Mouse (Mus musculus) olfactory bulb, adult 2 months (tissue): Measurements from ENCODE around the gene Eya2. TPM values are rescaled to one million over a fixed set of nuclear protein-coding genes. Genes with fewer than 3 reads are reported as not detected.
A peak's percentile ranks its signal among the peaks of the same experiment; 100 is the strongest.

Experiments used
- H3K27ac ChIP-seq: fragments of 200-500 bp; 2 replicates; pipeline ENCODE4 v1.5.1; 2012; ENCODE audit warnings: low read depth, low read length; ENCODE audit not compliant: insufficient read depth
- H3K4me1 ChIP-seq: fragments of 200-500 bp; 2 replicates; pipeline ENCODE4 v1.6.1; 2012; ENCODE audit warnings: low read length; ENCODE audit not compliant: control insufficient read depth, insufficient read depth
- H3K4me3 ChIP-seq: fragments of 200-500 bp; 2 replicates; pipeline ENCODE4 v1.5.1; 2012; ENCODE audit warnings: mild to moderate bottlenecking, low read depth, low read length, moderate library complexity; ENCODE audit not compliant: insufficient read depth
- CTCF ChIP-seq: fragments of 200-500 bp; IDR thresholded peaks from 2 replicates; pipeline ENCODE4 v1.5.1; 2012; ENCODE audit warnings: low read depth, mild to moderate bottlenecking, low read length, moderate library complexity; ENCODE audit not compliant: insufficient read depth
- POLR2A ChIP-seq: fragments of 200-500 bp; IDR thresholded peaks from 2 replicates; pipeline ENCODE4 v1.6.1; 2012; ENCODE audit warnings: mild to moderate bottlenecking, low read depth, low read length, moderate library complexity; ENCODE audit not compliant: insufficient read depth
- WGBS: fragments of 180-500 bp; shearing (Covaris S2); methylation state at CpG from one replicate; pipeline ENCODE4 v1.1.7; 2018; 5-methylcytosine and 5-hydroxymethylcytosine counted together
- polyA plus RNA-seq: library from polyadenylated mRNA; stranded (reverse); fragments of >200 nt; gene quantifications from 2 replicates; pipeline ENCODE4 v1.2.4, GENCODE M21; 2012; ENCODE audit warnings: low replicate concordance; ENCODE audit not compliant: missing spikeins, insufficient read depth, insufficient read length

The Eya2 gene
- polyA plus RNA-seq, 1 experiment = not detected

- H3K27ac ChIP-seq = no peak overlapping the region
- WGBS = 53% methylated on average over 23 of the region's 23 CpGs
- TF ChIP-seq POLR2A = no peak
- TF ChIP-seq CTCF = no peak
- peaks cover 6% of the 10 kb centered on the region for H3K4me1 ChIP-seq
- H3K4me3 ChIP-seq = no peak overlapping the region
These were observed 122.6 kb downstream of the Eya2 start for GRCm38 (mm10) chr2:165717182-165718176.

GRCm38 (mm10) chr2:165719382-165719781 lies 124.5 kb downstream of the Eya2 start:
- WGBS = 84% methylated on average over 8 of the region's 8 CpGs
- peaks cover 6% of the 10 kb centered on the region for H3K4me1 ChIP-seq
- TF ChIP-seq CTCF = no peak
- TF ChIP-seq POLR2A = no peak
- H3K4me3 ChIP-seq = no peak overlapping the region
- H3K27ac ChIP-seq = no peak overlapping the region

GRCm38 (mm10) chr2:165721941-165722340 lies 127.1 kb downstream of the Eya2 start:
- no peak overlapping the region for H3K4me3 ChIP-seq
- TF ChIP-seq CTCF = no peak
- TF ChIP-seq POLR2A = no peak
- peaks cover 9% of the 10 kb centered on the region for H3K4me1 ChIP-seq
- H3K27ac ChIP-seq = no peak overlapping the region
- WGBS = 95% methylated on average over 5 of the region's 5 CpGs

- 41% methylated on average over 18 of the region's 18 CpGs for WGBS
- H3K27ac ChIP-seq = no peak overlapping the region
These were observed 137.9 kb downstream of the Eya2 start for GRCm38 (mm10) chr2:165732552-165733238.

GRCm38 (mm10) chr2:165733701-165734100 lies 138.9 kb downstream of the Eya2 start:
- Histone ChIP-seq H3K4me1 (peaks cover 21% of the 10 kb centered on the region), H3K27ac (no peak overlapping the region), H3K4me3 (no peak overlapping the region)
- no peak for TF ChIP-seq CTCF
- TF ChIP-seq POLR2A = no peak
- WGBS = 80% methylated on average over 8 of the region's 8 CpGs

More at GRCm38 (mm10) chr2:165732552-165733238, 137.9 kb downstream of the Eya2 start:
- Histone ChIP-seq H3K4me3 (no peak overlapping the region), H3K4me1 (peaks cover 22% of the 10 kb centered on the region)
- TF ChIP-seq CTCF (no peak), POLR2A (no peak)

GRCm38 (mm10) chr2:165736297-165736696 lies 141.5 kb downstream of the Eya2 start:
- H3K4me1 ChIP-seq = peaks cover 25% of the 10 kb centered on the region
- H3K4me3 ChIP-seq = no peak overlapping the region
- 37% methylated on average over 2 of the region's 2 CpGs for WGBS
- H3K27ac ChIP-seq = no peak overlapping the region
- no peak for TF ChIP-seq POLR2A
- TF ChIP-seq CTCF = no peak

- whole genome bisulfite sequencing = 70% methylated on average over 5 of the region's 5 CpGs
- Histone ChIP-seq H3K4me1 (peaks cover 16% of the 10 kb centered on the region), H3K27ac (no peak overlapping the region), H3K4me3 (no peak overlapping the region)
- TF ChIP-seq POLR2A (no peak), CTCF (no peak)
These were observed 145.5 kb downstream of the Eya2 start for GRCm38 (mm10) chr2:165740381-165740780.

GRCm38 (mm10) chr2:165740982-165741381 lies 146.2 kb downstream of the Eya2 start:
- H3K27ac ChIP-seq = 0 out of 2 replicates have a peak overlapping the region, but pooled peaks have one; percentile 12
- TF ChIP-seq CTCF (no peak), POLR2A (no peak)
- WGBS = 33% methylated on average over 9 of the region's 9 CpGs
- peaks cover 21% of the 10 kb centered on the region for H3K4me1 ChIP-seq
- no peak overlapping the region for H3K4me3 ChIP-seq

GRCm38 (mm10) chr2:165741526-165742050 lies 146.8 kb downstream of the Eya2 start:
- Histone ChIP-seq H3K4me1 (peaks cover 20% of the 10 kb centered on the region), H3K27ac (no peak overlapping the region), H3K4me3 (no peak overlapping the region)
- 60% methylated on average over 11 of the region's 11 CpGs for WGBS
- TF ChIP-seq POLR2A (no peak), CTCF (no peak)
